Mouse (Mus musculus) spleen, postnatal 4 days (tissue): ENCODE data around the gene Ccdc173.

Experiments used
- DNase-seq, 2 experiments: peaks; one replicate each; pipeline ENCODE4 v3.0.0; 2022; ENCODE audit warnings: low spot score in 2 of 2

The Ccdc173 gene

GRCm38 (mm10) chr2:69788974-69789373, 401 bp downstream of the Ccdc173 start:
- DNase-seq = no peak

- peak; percentile 30 to 69 for DNase-seq
These were observed 10.6 kb downstream of the Ccdc173 start for GRCm38 (mm10) chr2:69778836-69779177.

GRCm38 (mm10) chr2:69777985-69778835, 11.2 kb downstream of the Ccdc173 start:
- DNase-seq = peak in 1 of 2 experiments; percentile 18

GRCm38 (mm10) chr2:69773331-69773730, 16.0 kb downstream of the Ccdc173 start:
- DNase-seq = no peak

GRCm38 (mm10) chr2:69764716-69765115, 24.7 kb downstream of the Ccdc173 start:
- DNase-seq = no peak

GRCm38 (mm10) chr2:69763340-69763739, 26.0 kb downstream of the Ccdc173 start:
- no peak for DNase-seq

GRCm38 (mm10) chr2:69760980-69761379, 28.4 kb downstream of the Ccdc173 start:
- no peak for DNase-seq

- DNase-seq = no peak
These were observed 44.3 kb downstream of the Ccdc173 start for GRCm38 (mm10) chr2:69745091-69745490.

GRCm38 (mm10) chr2:69723519-69723825, 65.9 kb downstream of the Ccdc173 start:
- no peak for DNase-seq

GRCm38 (mm10) chr2:69722650-69723518, 66.5 kb downstream of the Ccdc173 start:
- peak; percentile 84 to 93 for DNase-seq

GRCm38 (mm10) chr2:69722273-69722649, 67.1 kb downstream of the Ccdc173 start, which contains the start of gene Ppig:
Gene Ppig (plus strand): TSS chr2:69722545.
- no peak for DNase-seq

GRCm38 (mm10) chr2:69719121-69719520, 70.3 kb downstream of the Ccdc173 start:
- DNase-seq = peak in 1 of 2 experiments; percentile 24

- no peak for DNase-seq
These were observed 72.9 kb downstream of the Ccdc173 start for GRCm38 (mm10) chr2:69716483-69716882.

- DNase-seq = no peak
These were observed 75.2 kb downstream of the Ccdc173 start for GRCm38 (mm10) chr2:69714126-69714525.

- no peak for DNase-seq
These were observed 75.8 kb downstream of the Ccdc173 start for GRCm38 (mm10) chr2:69713626-69714014.

GRCm38 (mm10) chr2:69712981-69713625, 76.3 kb downstream of the Ccdc173 start, which contains the start of gene Fastkd1:
Gene Fastkd1 (minus strand): TSS chr2:69713516.
- peak; percentile 78 to 85 for DNase-seq

- DNase-seq = peak in 1 of 2 experiments; percentile 45
These were observed 77.2 kb downstream of the Ccdc173 start for GRCm38 (mm10) chr2:69712171-69712570.
